Mouse (Mus musculus) CH12.LX (cell line): ENCODE data around the gene Mmp27.

Source experiments
- CHD2 ChIP-seq: IDR thresholded peaks from 2 replicates; pipeline ENCODE4 v1.6.1; 2011; ENCODE audit warnings: low read length, improper control_type of control experiment
- CTCF ChIP-seq, 2 experiments: IDR thresholded peaks in 1 of 2; conservative IDR thresholded peaks in 1 of 2; 2 replicates each; pipeline ENCODE4 v1.5.1; 2011 to 2012; ENCODE audit warnings: low read depth in 2 of 2, low read length in 2 of 2, improper control_type of control experiment in 1 of 2, inconsistent platforms in 1 of 2, mild to moderate bottlenecking in 1 of 2, moderate library complexity in 1 of 2
- E2F4 ChIP-seq: IDR thresholded peaks from 2 replicates; pipeline ENCODE4 v1.6.1; 2011; ENCODE audit warnings: low read depth, low read length, improper control_type of control experiment; ENCODE audit not compliant: insufficient replicate concordance
- EP300 ChIP-seq: IDR thresholded peaks from 2 replicates; pipeline ENCODE4 v1.6.1; 2011; ENCODE audit warnings: low read length, improper control_type of control experiment
- JUN ChIP-seq: IDR thresholded peaks from 2 replicates; pipeline ENCODE4 v1.6.1; 2011; ENCODE audit warnings: low read depth, mild to moderate bottlenecking, low read length, improper control_type of control experiment, moderate library complexity; ENCODE audit not compliant: insufficient read depth
- KAT2A ChIP-seq: IDR thresholded peaks from 2 replicates; pipeline ENCODE4 v1.6.1; 2012; ENCODE audit warnings: low read length, improper control_type of control experiment, inconsistent platforms; ENCODE audit not compliant: insufficient replicate concordance
- MAX ChIP-seq: IDR thresholded peaks from 2 replicates; pipeline ENCODE4 v1.6.1; 2011; ENCODE audit warnings: low read length, improper control_type of control experiment
- MAZ ChIP-seq: IDR thresholded peaks from 2 replicates; pipeline ENCODE4 v1.6.1; 2012; ENCODE audit warnings: low read depth, mild to moderate bottlenecking, inconsistent platforms, low read length, improper control_type of control experiment, moderate library complexity
- NRF1 ChIP-seq: IDR thresholded peaks from 2 replicates; pipeline ENCODE4 v1.6.1; 2014; ENCODE audit warnings: low read depth, mild to moderate bottlenecking, inconsistent platforms, low read length, improper control_type of control experiment, moderate library complexity
- POLR2A ChIP-seq: IDR thresholded peaks from 2 replicates; pipeline ENCODE4 v1.6.1; 2011; ENCODE audit warnings: low read depth, mild to moderate bottlenecking, improper control_type of control experiment, low read length
- TCF12 ChIP-seq: IDR thresholded peaks from 2 replicates; pipeline ENCODE4 v1.6.1; 2014; ENCODE audit warnings: low read depth, mild to moderate bottlenecking, inconsistent platforms, low read length, improper control_type of control experiment
- ZKSCAN1 ChIP-seq: IDR thresholded peaks from 2 replicates; pipeline ENCODE4 v1.6.1; 2012; ENCODE audit warnings: low read depth, inconsistent platforms, low read length, improper control_type of control experiment, borderline replicate concordance
- ZMIZ1 ChIP-seq: IDR thresholded peaks from 2 replicates; pipeline ENCODE4 v1.6.1; 2012; ENCODE audit warnings: low read depth, mild to moderate bottlenecking, inconsistent platforms, low read length, improper control_type of control experiment

GRCm38 (mm10) chr9:7594816-7595540, 23.8 kb downstream of the Mmp27 start:
- peak; percentile 66 to 96 for TF ChIP-seq CTCF (conservative IDR thresholded peaks at IDR 0.05 in 1 of 2, IDR thresholded peaks at IDR 0.05 in 1 of 2; ENCODE audit: low read depth in 2 of 2, low read length in 2 of 2)
- TF ChIP-seq POLR2A: no peak
- no peak for TF ChIP-seq ZKSCAN1
- TF ChIP-seq JUN: no peak
- TF ChIP-seq TCF12: no peak; the same call in 1 of the 2 replicates
- TF ChIP-seq EP300: no peak
- no peak for TF ChIP-seq MAZ
- no peak for TF ChIP-seq ZMIZ1
- TF ChIP-seq E2F4: peak; percentile 23; the same call in 1 of the 2 replicates
- no peak for TF ChIP-seq CHD2
- no peak for TF ChIP-seq KAT2A
- TF ChIP-seq NRF1: no peak
- TF ChIP-seq MAX: no peak; the same call in 1 of the 2 replicates
